Mouse (Mus musculus): ENCODE measurements around the gene Dbp.

DNA sequence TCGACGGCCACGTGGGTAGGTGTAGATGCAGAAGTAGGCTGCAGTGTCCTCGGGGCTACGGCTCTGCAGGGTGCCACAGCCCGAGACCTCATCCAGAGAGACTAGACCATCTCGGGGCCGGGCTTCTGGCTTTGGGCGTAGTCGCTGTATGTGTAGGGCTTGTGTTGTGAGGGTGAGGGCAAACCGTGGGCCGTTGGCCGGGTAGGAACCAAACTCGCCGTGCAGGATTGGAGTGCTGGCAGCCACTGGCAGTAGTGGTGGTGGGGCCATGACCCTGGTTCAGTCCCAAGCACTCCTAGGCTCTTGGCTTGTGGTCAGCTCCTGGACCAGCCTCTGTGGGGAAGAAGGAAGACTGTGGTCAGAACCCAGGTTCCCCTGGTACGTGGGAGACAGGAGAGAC, 8.5 kb downstream of the Dbp start:
- TF ChIP-seq POLR2A (IDR thresholded peaks at IDR 0.05; ENCODE audit: extremely low read depth, insufficient read depth, low read length) (no peak), CTCF (IDR thresholded peaks at IDR 0.05; ENCODE audit: low read depth, low read length) (no peak)

Data from liver, adult 2 months (tissue).